Mouse (Mus musculus): ENCODE data around the gene Zfp800. TPM values are rescaled to one million over a fixed set of nuclear protein-coding genes. Genes with fewer than 3 reads are reported as not detected.

Zfp800 gene
- 38.1 TPM for polyA plus RNA-seq (2017; shearing (Covaris generic))

DNA sequence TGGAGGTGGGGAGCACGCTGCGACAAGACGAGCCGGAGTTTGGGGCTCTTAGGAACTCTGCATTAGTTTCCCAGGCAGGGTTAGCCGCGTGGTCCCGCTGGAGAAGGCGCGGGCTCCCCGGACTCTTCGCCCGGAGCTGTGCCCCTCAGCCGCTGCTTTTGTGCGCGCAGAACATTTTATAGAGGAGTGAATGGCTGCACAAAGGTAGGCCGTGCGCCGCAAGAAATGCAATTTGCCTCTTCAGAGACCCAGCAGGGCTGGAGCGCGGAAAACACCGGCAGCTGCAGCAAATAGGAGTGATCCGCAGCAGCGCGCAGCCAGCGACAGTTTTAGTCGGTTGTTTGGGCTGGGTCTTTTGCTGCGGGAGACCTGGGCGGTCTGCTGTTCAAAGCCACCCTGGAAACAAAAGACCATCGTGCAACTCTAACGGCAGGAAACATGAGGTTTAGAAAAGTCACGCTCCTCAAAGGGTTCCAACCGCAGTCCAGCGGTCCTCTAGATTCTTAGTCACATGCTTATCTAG lies at the start of gene Zfp800:
Gene Zfp800 (minus strand): TSS at position 325 of the 523 bp plus-strand sequence.

DNA sequence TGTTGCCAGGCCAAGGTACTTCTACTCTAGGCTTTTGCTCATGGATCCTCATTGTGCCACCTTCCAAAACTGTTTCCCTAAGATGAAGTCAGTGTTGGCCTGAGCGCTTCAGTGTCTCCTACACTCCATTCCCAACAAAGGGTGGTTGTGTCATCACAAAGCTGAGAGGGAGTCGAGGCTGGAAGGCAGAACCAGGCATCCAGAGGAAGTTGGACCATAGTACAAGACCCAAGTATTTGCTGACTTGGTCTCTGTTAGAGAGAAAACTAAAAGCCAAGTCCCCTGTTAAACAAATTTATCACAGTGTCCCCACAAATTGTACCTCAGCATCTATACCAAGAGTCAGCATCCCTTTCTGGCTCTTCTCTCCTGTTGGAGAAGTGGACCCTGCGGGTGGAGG lies 30.5 kb upstream of the Zfp800 start, which contains the start of gene Gcc1:
Gene Gcc1 (minus strand): TSS at position 101 of the 400 bp plus-strand sequence.

GRCm38 (mm10) chr6:28427096-28427839 lies 29.5 kb upstream of the Zfp800 start, which contains the start of gene Fscn3:
Gene Fscn3 (plus strand): TSS chr6:28427789.

DNA sequence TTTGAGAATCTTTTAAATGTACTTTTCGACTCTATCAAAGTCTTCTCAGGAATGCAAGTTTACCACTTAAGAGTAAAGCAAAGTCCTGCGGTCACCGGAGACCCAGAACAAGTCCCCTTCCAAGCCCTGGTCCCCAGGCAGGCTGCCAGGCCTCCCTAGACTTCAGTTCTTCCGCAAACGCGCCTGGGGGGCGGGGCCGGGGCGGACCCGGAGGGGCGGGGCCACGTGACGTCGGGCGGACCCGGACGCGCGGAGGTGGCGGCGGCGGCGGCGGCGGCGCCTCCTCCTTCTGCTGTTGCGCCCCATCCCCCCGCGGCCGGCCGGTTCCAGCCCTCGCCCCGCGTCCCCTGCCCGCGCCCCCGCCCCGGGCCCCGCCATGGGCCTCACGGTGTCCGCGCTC lies 25.5 kb upstream of the Zfp800 start, which contains the start of gene Arf5:
Gene Arf5 (plus strand): TSS at position 248 of the 400 bp plus-strand sequence.

Other genes with a start within 250 kb of the Zfp800 start
- 72.8 TPM for gene Arf5, start 25.6 kb upstream of the Zfp800 start, polyA plus RNA-seq (2017; shearing (Covaris generic))
- gene Fscn3, start 29.8 kb upstream of the Zfp800 start, polyA plus RNA-seq (2017; shearing (Covaris generic)) = not detected
- gene Gcc1, start 30.4 kb upstream of the Zfp800 start, polyA plus RNA-seq (2017; shearing (Covaris generic)) = 32.6 TPM
- not detected for gene Pax4, start 51.3 kb upstream of the Zfp800 start, polyA plus RNA-seq (2017; shearing (Covaris generic))
- gene Snd1, start 77.1 kb upstream of the Zfp800 start, polyA plus RNA-seq (2017; shearing (Covaris generic)) = 109 TPM

Data from CD4-positive, CD25-positive, alpha-beta regulatory T cell, adult 9 weeks (primary cell).